Mouse (Mus musculus) bone marrow, adult 2 months (tissue): ENCODE results near the gene Med29.

Experiments
- CTCF ChIP-seq: fragments of 200-500 bp; IDR thresholded peaks from 2 replicates; pipeline ENCODE4 v1.5.1; 2011; ENCODE audit warnings: low read length, control low read depth; ENCODE audit not compliant: control insufficient read depth, insufficient read depth
- POLR2A ChIP-seq: fragments of 200-500 bp; IDR thresholded peaks from 2 replicates; pipeline ENCODE4 v1.6.1; 2011; ENCODE audit warnings: low read depth, mild to moderate bottlenecking, control low read depth, low read length, borderline replicate concordance; ENCODE audit not compliant: control insufficient read depth

- TF ChIP-seq CTCF (no peak), POLR2A (no peak)
These were observed 30.0 kb downstream of the Med29 start for GRCm38 (mm10) chr7:28362441-28363060.
